1 mouse cellular context compared by ENCODE assay signal in the genomic region with DNA sequence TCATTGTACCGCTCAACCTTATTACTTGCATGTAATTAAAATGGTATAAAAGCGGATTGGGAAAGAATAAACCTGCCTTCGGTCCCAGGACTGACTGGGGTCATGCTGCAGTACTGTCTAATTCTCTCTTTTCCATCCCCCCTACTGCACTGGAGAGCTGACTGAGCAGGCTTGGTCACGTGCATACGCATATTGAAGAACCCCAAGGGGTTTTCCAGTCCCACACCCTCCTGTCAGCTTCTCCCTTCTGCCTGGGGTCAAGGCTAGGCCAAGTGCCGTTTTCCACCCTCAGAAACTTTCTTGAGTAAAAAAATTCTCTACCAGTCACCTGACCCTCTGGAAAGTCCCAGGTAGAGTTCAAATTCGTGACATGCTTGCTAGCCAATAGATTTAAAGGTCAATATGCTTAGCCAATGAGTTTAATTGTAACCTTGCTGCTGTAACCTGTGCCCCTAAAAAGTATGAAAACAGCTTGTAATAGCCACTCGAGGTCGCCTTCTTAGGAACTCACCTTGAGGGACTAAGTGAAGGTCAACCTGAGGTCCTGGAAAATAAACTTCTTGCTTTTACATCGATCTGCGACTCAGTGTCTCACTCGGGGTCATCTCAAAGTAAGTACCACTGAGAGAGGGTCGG.
A peak's percentile ranks its signal among the peaks of the same experiment; 100 is the strongest.
TF ChIP-seq lines count a peak whose summit lies in the region.

No protein-coding gene starts in this region.

TF ChIP-seq in CH12.LX, 34 proteins besides CTCF, POLR2A, EP300 and RAD21 (continued from another document):
- TF ChIP-seq RCOR1 (conservative IDR thresholded peaks at IDR 0.05; ENCODE audit: low read depth, low read length) (0 out of 2 replicates have a peak, but pooled peaks have one; percentile 79), JUND (conservative IDR thresholded peaks at IDR 0.05; ENCODE audit: low read depth, low read length) (no peak), HCFC1 (IDR thresholded peaks at IDR 0.05; ENCODE audit: low read depth, low read length) (no peak), MEF2A (IDR thresholded peaks at IDR 0.05; ENCODE audit: borderline replicate concordance, low read depth, low read length) (peak; percentile 79), TBP (conservative IDR thresholded peaks at IDR 0.05; ENCODE audit: low read depth, low read length) (peak; percentile 77), MAZ (IDR thresholded peaks at IDR 0.05; ENCODE audit: low read depth, low read length) (no peak), GABPA (IDR thresholded peaks at IDR 0.05; ENCODE audit: insufficient replicate concordance, low read depth, low read length) (no peak), KAT2A (IDR thresholded peaks at IDR 0.05; ENCODE audit: insufficient replicate concordance, low read length) (no peak), NELFE (IDR thresholded peaks at IDR 0.05; ENCODE audit: low read depth, low read length) (no peak), ZMIZ1 (IDR thresholded peaks at IDR 0.05; ENCODE audit: low read depth, low read length) (no peak), USF1 (IDR thresholded peaks at IDR 0.05; ENCODE audit: low read depth, low read length) (peak; percentile 82), TCF12 (IDR thresholded peaks at IDR 0.05; ENCODE audit: low read depth, low read length) (peak; percentile 87), MAX (IDR thresholded peaks at IDR 0.05; ENCODE audit: low read length) (peak; percentile 84), IRF4 (IDR thresholded peaks at IDR 0.05; ENCODE audit: low read depth, low read length) (peak; percentile 81), MYC (IDR thresholded peaks at IDR 0.05; ENCODE audit: low read depth, low read length) (no peak), ETS1 (conservative IDR thresholded peaks at IDR 0.05; ENCODE audit: low read depth, low read length) (peak; percentile 96), JUN (IDR thresholded peaks at IDR 0.05; ENCODE audit: insufficient read depth, low read depth, low read length) (no peak), UBTF (IDR thresholded peaks at IDR 0.05; ENCODE audit: low read depth, low read length) (no peak), ELF1 (IDR thresholded peaks at IDR 0.05; ENCODE audit: low read depth, low read length) (peak; percentile 31), MXI1 (IDR thresholded peaks at IDR 0.05; ENCODE audit: low read depth, low read length) (no peak; the same call in 1 of the 2 replicates), CHD2 (IDR thresholded peaks at IDR 0.05; ENCODE audit: low read length) (peak; percentile 86), NRF1 (IDR thresholded peaks at IDR 0.05; ENCODE audit: low read depth, low read length) (no peak), ZNF384 (IDR thresholded peaks at IDR 0.05; ENCODE audit: low read depth, low read length) (peak; percentile 92), ZC3H11A (IDR thresholded peaks at IDR 0.05; ENCODE audit: low read depth, low read length) (no peak), BHLHE40 (IDR thresholded peaks at IDR 0.05; ENCODE audit: low read depth, low read length) (peak; percentile 100), SIN3A (IDR thresholded peaks at IDR 0.05; ENCODE audit: low read length) (no peak; the same call in 1 of the 2 replicates), SMC3 (IDR thresholded peaks at IDR 0.05; ENCODE audit: low read depth, low read length) (no peak), CHD1 (IDR thresholded peaks at IDR 0.05; ENCODE audit: low read depth, low read length) (no peak), E2F4 (IDR thresholded peaks at IDR 0.05; ENCODE audit: insufficient replicate concordance, low read depth, low read length) (no peak)
